Mouse (Mus musculus) embryonic facial prominence, embryonic 14.5 days (tissue): ENCODE measurements around the gene Aldoart2. TPM values are rescaled to one million over a fixed set of nuclear protein-coding genes. Genes with fewer than 3 reads are reported as not detected.

ENCODE experiments used
- ATAC-seq: fragments of 200-750 bp; cut with Nextera tagmentation; 2 replicates; pipeline ENCODE4 v1.8.0; 2017; ENCODE audit warnings: low read depth, moderate number of reproducible peaks, moderate TSS enrichment
- DNase-seq: peaks from one replicate; pipeline ENCODE4 v3.0.0-alpha.2; 2015; ENCODE audit warnings: low spot score
- H3K27ac ChIP-seq: fragments of 300-500 bp; sonication (generic); replicated peaks from 2 replicates; pipeline ENCODE4 v1.5.1; 2014; ENCODE audit warnings: low read depth, mild to moderate bottlenecking, low read length, moderate library complexity
- H3K27me3 ChIP-seq: fragments of 300-500 bp; sonication (generic); replicated peaks from 2 replicates; pipeline ENCODE4 v1.6.1; 2014; ENCODE audit warnings: low read length; ENCODE audit not compliant: control insufficient read depth, insufficient read depth
- H3K36me3 ChIP-seq: fragments of 300-500 bp; sonication (generic); 2 replicates; pipeline ENCODE4 v1.6.1; 2014; ENCODE audit warnings: low read length, mixed read lengths; ENCODE audit not compliant: control insufficient read depth, insufficient read depth
- H3K4me1 ChIP-seq: fragments of 300-500 bp; sonication (generic); 2 replicates; pipeline ENCODE4 v1.6.1; 2014; ENCODE audit warnings: antibody characterized with exemption, low read length; ENCODE audit not compliant: control insufficient read depth, insufficient read depth
- H3K4me2 ChIP-seq: fragments of 300-500 bp; sonication (generic); 2 replicates; pipeline ENCODE4 v1.6.1; 2014; ENCODE audit warnings: low read depth, mild to moderate bottlenecking, low read length, moderate library complexity, mixed read lengths
- H3K4me3 ChIP-seq: fragments of 300-500 bp; sonication (generic); 2 replicates; pipeline ENCODE4 v1.5.1; 2014; ENCODE audit warnings: low read depth, mild to moderate bottlenecking, low read length
- H3K9ac ChIP-seq: fragments of 300-500 bp; sonication (generic); 2 replicates; pipeline ENCODE4 v1.6.1; 2014; ENCODE audit warnings: low read depth, mild to moderate bottlenecking, low read length, moderate library complexity, mixed read lengths
- H3K9me3 ChIP-seq: fragments of 300-500 bp; sonication (generic); 2 replicates; pipeline ENCODE4 v1.6.1; 2016; ENCODE audit warnings: low read length; ENCODE audit not compliant: control insufficient read depth
- WGBS: fragments of 180-500 bp; shearing (Covaris S2); extraction: QIAGEN DNeasy Blood & Tissue Kit; methylation state at CpG from one replicate; pipeline ENCODE4 v1.1.7; 2014; 5-methylcytosine and 5-hydroxymethylcytosine counted together
- polyA plus RNA-seq: library from polyadenylated mRNA; unstranded; fragments of >200 nt; fragmentation: Nextera tagmentation; extraction: Ambion mirVana; gene quantifications from 2 replicates; pipeline ENCODE4 v1.2.1, GENCODE M21; 2014

Gene Aldoart2
- polyA plus RNA-seq, 1 experiment from 2014 or later: not detected

- DNase-seq (no peak), ATAC-seq (no peak)
- no peaks in the 10 kb centered on the region for H3K36me3 ChIP-seq
- 0 out of 2 replicates have a peak, but pooled peaks cover 2% of the 10 kb centered on the region for H3K4me1 ChIP-seq
- H3K9ac ChIP-seq: no peak overlapping the region
- 75% methylated on average over 6 of the region's 6 CpGs for WGBS
- no peaks in the 10 kb centered on the region for H3K9me3 ChIP-seq
- no peaks in the 10 kb centered on the region for H3K27me3 ChIP-seq
- H3K4me3 ChIP-seq: no peak overlapping the region
- H3K27ac ChIP-seq: no peak overlapping the region
- no peak overlapping the region for H3K4me2 ChIP-seq
These were observed 7.2 kb upstream of the Aldoart2 start for GRCm38 (mm10) chr12:55557866-55558265.

GRCm38 (mm10) chr12:55559184-55559855 is 5.7 kb upstream of the Aldoart2 start:
- no peak overlapping the region for H3K9ac ChIP-seq
- H3K27ac ChIP-seq: no peak overlapping the region
- ATAC-seq: no peak
- no peak for DNase-seq
- H3K4me3 ChIP-seq: no peak overlapping the region
- H3K4me1 ChIP-seq: 0 out of 2 replicates have a peak, but pooled peaks cover 2% of the 10 kb centered on the region
- no peaks in the 10 kb centered on the region for H3K9me3 ChIP-seq
- no peaks in the 10 kb centered on the region for H3K27me3 ChIP-seq
- H3K4me2 ChIP-seq: no peak overlapping the region
- WGBS: 86% methylated on average over 12 of the region's 12 CpGs
- H3K36me3 ChIP-seq: no peaks in the 10 kb centered on the region

GRCm38 (mm10) chr12:55560025-55560690 is 4.9 kb upstream of the Aldoart2 start:
- Histone ChIP-seq H3K27me3 (no peaks in the 10 kb centered on the region), H3K4me3 (peak overlapping the region; percentile 35), H3K9ac (peak overlapping the region; percentile 31; the same call in 1 of the 2 replicates), H3K4me2 (peak overlapping the region; percentile 58), H3K9me3 (peaks cover 5% of the 10 kb centered on the region; the same call in 1 of the 2 replicates), H3K27ac (no peak overlapping the region), H3K4me1 (0 out of 2 replicates have a peak, but pooled peaks cover 2% of the 10 kb centered on the region), H3K36me3 (no peaks in the 10 kb centered on the region)
- DNase-seq (peak; percentile 4), ATAC-seq (no peak)
- 16% methylated on average over 19 of the region's 19 CpGs for WGBS

- H3K9ac ChIP-seq: no peak overlapping the region
- no peak overlapping the region for H3K27ac ChIP-seq
- no peak for DNase-seq
- no peaks in the 10 kb centered on the region for H3K27me3 ChIP-seq
- WGBS: 93% methylated on average over 3 of the region's 3 CpGs
- H3K9me3 ChIP-seq: peaks cover 5% of the 10 kb centered on the region; the same call in 1 of the 2 replicates
- ATAC-seq: no peak
- no peaks in the 10 kb centered on the region for H3K36me3 ChIP-seq
- H3K4me2 ChIP-seq: no peak overlapping the region
- H3K4me1 ChIP-seq: 0 out of 2 replicates have a peak, but pooled peaks cover 2% of the 10 kb centered on the region
- no peak overlapping the region for H3K4me3 ChIP-seq
These were observed 1.3 kb upstream of the Aldoart2 start for GRCm38 (mm10) chr12:55563742-55564141.

GRCm38 (mm10) chr12:55564187-55564963 is 664 bp upstream of the Aldoart2 start:
- DNase-seq (no peak), ATAC-seq (no peak)
- no peak overlapping the region for H3K27ac ChIP-seq
- H3K4me3 ChIP-seq: no peak overlapping the region
- no peaks in the 10 kb centered on the region for H3K36me3 ChIP-seq
- H3K4me2 ChIP-seq: no peak overlapping the region
- 87% methylated on average over 9 of the region's 9 CpGs for WGBS
- H3K4me1 ChIP-seq: 0 out of 2 replicates have a peak, but pooled peaks cover 2% of the 10 kb centered on the region
- peaks cover 5% of the 10 kb centered on the region; the same call in 1 of the 2 replicates for H3K9me3 ChIP-seq
- no peak overlapping the region for H3K9ac ChIP-seq
- H3K27me3 ChIP-seq: no peaks in the 10 kb centered on the region

GRCm38 (mm10) chr12:55565867-55566266 is 828 bp downstream of the Aldoart2 start:
- H3K27ac ChIP-seq: no peak overlapping the region
- ATAC-seq: no peak
- 75% methylated on average over 9 of the region's 9 CpGs for whole genome bisulfite sequencing

GRCm38 (mm10) chr12:55566837-55567236 is 1.8 kb downstream of the Aldoart2 start:
- ATAC-seq (no peak), DNase-seq (no peak)
- no peak overlapping the region for H3K4me2 ChIP-seq
- WGBS: 53% methylated on average over 5 of the region's 5 CpGs
- no peaks in the 10 kb centered on the region for H3K4me1 ChIP-seq
- no peak overlapping the region for H3K9ac ChIP-seq
- no peaks in the 10 kb centered on the region for H3K27me3 ChIP-seq
- no peak overlapping the region for H3K4me3 ChIP-seq
- peaks cover 5% of the 10 kb centered on the region; the same call in 1 of the 2 replicates for H3K9me3 ChIP-seq
- H3K27ac ChIP-seq: no peak overlapping the region
- no peaks in the 10 kb centered on the region for H3K36me3 ChIP-seq

More at GRCm38 (mm10) chr12:55565867-55566266, 828 bp downstream of the Aldoart2 start:
- H3K4me2 ChIP-seq: no peak overlapping the region
- no peak overlapping the region for H3K4me3 ChIP-seq
- H3K36me3 ChIP-seq: no peaks in the 10 kb centered on the region
- no peaks in the 10 kb centered on the region for H3K4me1 ChIP-seq
- no peak for DNase-seq
- H3K27me3 ChIP-seq: no peaks in the 10 kb centered on the region
- H3K9ac ChIP-seq: no peak overlapping the region
- H3K9me3 ChIP-seq: peaks cover 5% of the 10 kb centered on the region; the same call in 1 of the 2 replicates

- no peaks in the 10 kb centered on the region for H3K36me3 ChIP-seq
- H3K9me3 ChIP-seq: peaks cover 5% of the 10 kb centered on the region; the same call in 1 of the 2 replicates
- WGBS: 78% methylated on average over 3 of the region's 3 CpGs
- ATAC-seq: no peak
- no peak overlapping the region for H3K9ac ChIP-seq
- no peak overlapping the region for H3K4me3 ChIP-seq
- H3K4me2 ChIP-seq: no peak overlapping the region
- no peak overlapping the region for H3K27ac ChIP-seq
- no peaks in the 10 kb centered on the region for H3K27me3 ChIP-seq
- H3K4me1 ChIP-seq: no peaks in the 10 kb centered on the region
- DNase-seq: no peak
These were observed 3.4 kb downstream of the Aldoart2 start for GRCm38 (mm10) chr12:55568466-55568865.
